Mouse (Mus musculus) neutrophil, adult 65 days (primary cell): Measurements from ENCODE around the gene Gm20479. TPM values are rescaled to one million over a fixed set of nuclear protein-coding genes. Genes with fewer than 3 reads are reported as not detected.

Experiments used
- total RNA-seq: library from RNA; stranded (reverse); gene quantifications from 2 replicates; pipeline ENCODE4 v1.2.4, GENCODE M21; 2023

The Gm20479 gene
- total RNA-seq, result 0.84 and 20.0 TPM in 2 replicates

DNA sequence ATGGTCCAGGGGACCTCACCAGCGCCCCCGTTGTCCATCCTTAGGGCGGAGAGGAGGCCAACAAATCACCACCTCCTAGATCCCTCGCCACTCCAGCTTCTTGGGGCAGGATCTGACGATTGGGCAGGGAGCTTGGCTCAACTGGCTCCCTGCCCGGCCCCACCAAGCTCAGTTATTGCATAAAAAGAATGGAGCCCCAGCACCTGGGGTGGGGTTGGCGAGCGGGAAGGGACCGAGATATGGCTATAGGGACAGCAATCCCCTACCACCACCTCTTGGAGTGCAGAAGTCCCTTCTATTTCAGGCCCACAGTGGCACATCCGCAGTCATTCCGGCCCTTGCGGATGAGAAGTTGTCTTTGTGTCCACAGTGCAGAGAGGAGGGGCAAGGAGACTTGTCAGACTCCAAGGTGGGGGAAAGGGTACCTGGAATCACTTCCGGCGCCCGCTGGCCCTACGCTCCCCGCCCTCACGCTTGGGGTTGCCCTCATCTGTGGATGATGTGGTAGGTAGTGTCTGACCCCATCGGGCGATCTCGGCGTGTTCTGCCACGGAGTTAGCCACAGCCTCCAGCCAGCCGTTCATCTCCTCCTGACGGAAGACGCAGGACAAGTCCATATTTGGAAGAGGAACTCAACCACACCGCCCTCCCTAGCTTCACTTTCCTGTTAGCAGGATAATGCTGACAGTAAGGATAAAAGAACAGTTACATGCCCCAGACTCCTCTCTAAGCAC lies at the start of gene Gm20479:
Gm20479 (minus strand) TSS at position 559 of the 734 bp plus-strand sequence.

DNA sequence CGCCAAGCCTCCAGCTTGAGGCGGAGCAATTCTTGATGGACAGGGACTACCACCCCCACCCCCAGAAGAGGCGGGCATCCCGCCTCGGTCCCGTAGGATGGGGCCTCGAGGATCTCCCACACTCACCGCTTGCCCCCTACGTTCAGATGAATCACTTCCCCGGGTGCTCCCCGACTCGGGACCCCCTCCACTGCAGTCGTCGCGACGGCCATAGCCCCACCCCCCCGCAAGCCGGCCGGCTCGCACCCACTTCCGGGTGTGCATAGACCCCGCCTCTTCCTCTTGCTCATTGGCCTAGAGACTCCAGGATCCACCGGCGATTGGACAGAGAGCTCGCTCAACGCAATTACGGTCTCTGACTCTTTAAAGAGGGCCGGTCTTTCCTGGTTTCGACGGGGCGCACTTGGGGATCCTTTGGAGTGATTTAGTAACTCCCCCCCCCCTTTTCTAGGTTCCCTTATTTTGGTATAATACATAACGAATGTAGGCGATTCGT lies 1.4 kb downstream of the Gm20479 start, which contains the start of gene Shkbp1:
Shkbp1 (minus strand) TSS at position 275 of the 496 bp plus-strand sequence.

GRCm38 (mm10) chr7:27337175-27337853 lies 19.9 kb downstream of the Gm20479 start, which contains the start of gene Ltbp4:
Ltbp4 (minus strand) TSS chr7:27337692.

Other genes starting within 250 kb of the Gm20479 start
- gene Cyp2f2, start 237.5 kb downstream of the Gm20479 start, total RNA-seq, result not detected in 2 replicates
- gene Cyp2t4, start 203.7 kb downstream of the Gm20479 start, total RNA-seq, result not detected in 2 replicates
- 33.3 and 43.6 TPM in 2 replicates for gene Egln2, start 190.6 kb downstream of the Gm20479 start, total RNA-seq
- 114 TPM in 2 replicates for gene Rab4b, start 178.5 kb downstream of the Gm20479 start, total RNA-seq
- not detected in 2 replicates for gene Gm21983, start 176.3 kb downstream of the Gm20479 start, total RNA-seq
- not detected in 2 replicates for gene Mia, start 176.3 kb downstream of the Gm20479 start, total RNA-seq
- gene BC024978, start 161.6 kb downstream of the Gm20479 start, total RNA-seq, result 0.84 and 3.4 TPM in 2 replicates
- gene Snrpa, start 161.1 kb downstream of the Gm20479 start, total RNA-seq, result 32.2 and 32.3 TPM in 2 replicates
- gene Itpkc, start 128.8 kb downstream of the Gm20479 start, total RNA-seq, result 16.1 and 23.6 TPM in 2 replicates
- 23.7 and 25.7 TPM in 2 replicates for gene Coq8b, start 124.4 kb downstream of the Gm20479 start, total RNA-seq
- gene Numbl, start 99.0 kb downstream of the Gm20479 start, total RNA-seq, result 3.2 and 3.3 TPM in 2 replicates
- 0.11 and 0.16 TPM in 2 replicates for gene Ltbp4, start 19.7 kb downstream of the Gm20479 start, total RNA-seq
- gene Shkbp1, start 1.4 kb downstream of the Gm20479 start, total RNA-seq, result 103 and 111 TPM in 2 replicates
- 0.09 TPM in 1 of 2 replicates, not detected in the other for gene Sptbn4, start 90.3 kb upstream of the Gm20479 start, total RNA-seq
- 12.3 and 21.6 TPM in 2 replicates for gene Blvrb, start 90.6 kb upstream of the Gm20479 start, total RNA-seq
- 25.7 and 30.8 TPM in 2 replicates for gene Sertad3, start 116.3 kb upstream of the Gm20479 start, total RNA-seq
- 42.4 and 47.3 TPM in 2 replicates for gene Sertad1, start 129.5 kb upstream of the Gm20479 start, total RNA-seq
- gene Prx, start 141.9 kb upstream of the Gm20479 start, total RNA-seq, result 0.41 and 0.88 TPM in 2 replicates
- 0.35 TPM in 1 of 2 replicates, not detected in the other for gene Hipk4, start 165.8 kb upstream of the Gm20479 start, total RNA-seq
- 19.1 and 19.8 TPM in 2 replicates for gene Pld3, start 195.8 kb upstream of the Gm20479 start, total RNA-seq
- gene 2310022A10Rik, start 195.8 kb upstream of the Gm20479 start, total RNA-seq, result 11.5 and 13.0 TPM in 2 replicates
- 126 and 159 TPM in 2 replicates for gene Akt2, start 234.1 kb upstream of the Gm20479 start, total RNA-seq